Mouse (Mus musculus) cerebellum, postnatal 10 days (tissue): ENCODE measurements around the gene Icmt.

Experiments
- DNase-seq, 2 experiments: peaks; one replicate each; pipeline ENCODE4 v3.0.0; 2021; ENCODE audit warnings: mixed read lengths in 2 of 2

Icmt gene

GRCm38 (mm10) chr4:152296874-152297861, at the start of gene Icmt:
Gene Icmt (plus strand): TSS chr4:152297227.
- DNase-seq: peak; percentile 100

GRCm38 (mm10) chr4:152250615-152251014, 46.4 kb upstream of the Icmt start:
- no peak for DNase-seq

GRCm38 (mm10) chr4:152253183-152253759, 43.8 kb upstream of the Icmt start:
- peak in 1 of 2 experiments; percentile 7 for DNase-seq

- DNase-seq: peak; percentile 77 to 83
Observed at GRCm38 (mm10) chr4:152257070-152257469, 40.0 kb upstream of the Icmt start.

GRCm38 (mm10) chr4:152260451-152260850, 36.6 kb upstream of the Icmt start:
- DNase-seq: no peak

DNA sequence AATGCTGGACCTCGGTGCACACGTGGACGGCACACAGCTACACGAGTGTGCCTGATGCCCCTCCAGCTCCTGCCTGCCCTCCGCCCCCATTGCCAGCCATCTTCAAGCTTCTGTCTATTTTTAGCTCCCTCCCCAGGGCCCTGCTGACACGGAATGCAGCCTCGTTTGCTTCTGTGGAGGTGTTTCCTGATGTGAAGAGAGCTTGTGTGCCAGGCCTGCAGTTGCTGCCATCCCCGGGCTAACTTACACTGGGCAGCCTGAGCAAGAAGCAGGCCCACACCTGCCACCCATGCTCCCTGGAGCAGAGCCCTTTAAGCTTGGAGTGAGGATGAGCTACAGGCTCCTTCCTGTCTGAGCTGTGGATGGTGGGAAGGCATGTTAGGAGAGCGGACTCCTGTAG, 34.8 kb upstream of the Icmt start:
- DNase-seq: peak in 1 of 2 experiments; percentile 28

GRCm38 (mm10) chr4:152263089-152263488, 33.9 kb upstream of the Icmt start:
- no peak for DNase-seq

DNA sequence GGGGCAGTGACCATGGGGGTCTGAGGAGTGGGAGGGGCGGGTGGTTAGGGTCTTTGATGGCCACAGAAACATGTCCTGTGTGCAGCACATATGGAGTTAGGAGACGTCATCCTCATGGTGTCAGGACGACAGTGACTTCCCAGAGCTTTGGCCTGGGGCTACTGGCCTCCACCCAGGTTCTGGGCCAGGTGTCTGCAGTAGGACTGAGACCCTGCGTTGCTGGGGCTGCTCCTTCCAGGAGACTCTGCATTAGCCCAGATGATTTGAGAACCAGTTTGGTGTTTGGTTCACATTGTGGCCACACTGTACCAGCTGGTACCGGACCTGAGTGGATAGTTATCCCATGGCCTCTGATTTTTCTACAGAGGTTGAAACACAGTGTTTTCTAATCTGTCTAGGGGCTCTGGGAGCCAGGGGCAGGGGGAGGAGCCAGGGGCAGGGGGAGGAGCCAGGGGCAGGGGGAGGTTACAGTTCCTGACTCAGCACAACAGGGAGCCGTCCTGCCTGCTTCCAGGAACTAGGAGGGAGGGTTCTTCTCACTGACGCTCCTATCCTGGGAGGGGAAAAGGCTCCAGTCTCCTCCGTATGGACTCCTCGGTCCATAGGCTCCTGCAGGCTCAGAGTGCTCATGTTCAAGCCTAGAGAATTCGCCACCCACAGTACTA, 33.4 kb upstream of the Icmt start:
- DNase-seq: peak; percentile 42 to 48

- DNase-seq: peak; percentile 47 to 64
Observed at GRCm38 (mm10) chr4:152264177-152264530, 32.9 kb upstream of the Icmt start.

DNA sequence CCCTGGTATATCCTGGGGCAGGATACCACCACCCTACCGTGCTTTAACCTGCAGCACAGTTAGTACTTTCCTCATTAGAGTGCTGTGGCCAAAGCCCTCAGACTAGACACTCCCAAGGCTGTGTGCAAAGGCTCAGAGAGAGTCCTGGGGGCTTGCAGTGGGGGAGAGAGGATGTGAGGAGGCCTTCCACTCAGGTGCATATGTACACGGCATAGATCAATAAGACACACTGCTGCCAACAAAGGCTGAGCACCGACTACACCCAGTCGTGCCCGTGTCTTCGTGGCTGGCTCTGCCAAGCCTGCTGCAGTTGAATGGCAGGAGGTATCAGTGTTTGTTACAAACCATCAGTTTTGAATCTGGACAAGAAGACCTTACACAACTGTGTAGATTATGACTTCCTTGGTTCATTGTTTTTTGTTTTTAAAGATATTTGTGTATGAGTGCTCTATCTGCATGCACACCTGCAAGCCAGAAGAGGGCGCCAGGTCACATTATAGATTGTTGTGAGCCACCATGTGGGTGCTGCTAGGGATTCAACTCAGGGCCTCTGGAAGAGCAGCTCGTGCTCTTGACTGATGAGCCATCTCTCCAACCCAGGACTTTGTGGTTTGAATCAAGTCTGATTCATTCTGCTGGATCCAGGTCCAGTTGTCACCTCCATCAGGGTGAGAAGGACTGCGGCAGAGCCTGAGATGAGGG, 32.0 kb upstream of the Icmt start:
- peak; percentile 51 to 58 for DNase-seq

DNA sequence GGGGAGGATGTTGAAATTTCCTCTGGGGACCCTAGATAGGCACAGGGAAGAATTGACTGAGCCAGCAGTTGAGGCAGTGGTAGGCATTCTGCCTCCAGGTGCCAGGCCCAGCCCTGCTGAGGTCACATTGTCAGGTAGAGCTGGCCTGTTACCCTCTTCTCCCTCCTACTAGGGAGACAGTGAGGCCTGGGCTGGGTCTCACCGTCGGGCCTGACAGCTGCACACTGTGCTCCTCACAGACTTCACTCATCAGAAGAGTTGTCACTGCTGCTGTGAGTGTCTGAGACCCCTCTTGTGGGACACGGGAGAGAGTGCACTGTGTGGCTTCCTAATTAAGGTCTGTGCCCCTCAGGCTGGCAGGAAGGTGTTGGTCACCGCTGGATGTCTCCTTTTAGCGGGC, 31.2 kb upstream of the Icmt start:
- DNase-seq: no peak

DNA sequence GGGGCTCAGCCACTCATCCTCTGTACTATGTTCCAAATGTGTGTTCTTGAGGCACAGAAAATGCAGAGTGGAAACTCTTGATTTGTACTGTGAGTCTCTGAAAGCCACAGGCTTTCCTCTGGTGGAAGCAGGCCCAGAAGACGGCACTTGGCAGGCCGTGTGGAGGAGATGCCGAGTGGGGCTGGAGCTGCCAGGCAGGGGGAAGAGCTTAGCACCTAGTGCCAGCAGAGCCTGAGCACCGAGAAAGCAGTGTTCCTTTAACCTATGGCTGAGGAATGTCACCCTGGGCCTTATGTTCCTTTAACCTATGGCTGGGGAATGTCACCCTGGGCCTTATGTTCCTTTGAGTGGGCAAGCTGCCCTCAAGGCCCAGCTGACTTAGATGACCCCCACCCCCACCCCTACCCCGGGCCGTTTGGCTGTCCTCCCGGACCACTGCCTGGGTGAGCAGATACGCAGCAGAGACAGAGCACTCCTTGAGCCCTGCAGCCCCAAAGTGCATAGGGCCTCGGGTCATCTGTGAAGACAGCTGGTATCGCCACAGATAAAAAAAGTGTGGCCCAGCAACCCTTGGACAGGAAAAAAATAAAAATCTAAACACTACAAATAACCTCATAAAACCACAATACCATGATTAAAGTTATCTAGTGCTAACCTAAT, 30.7 kb upstream of the Icmt start:
- DNase-seq: peak; percentile 86 to 92

- DNase-seq: peak; percentile 83 to 91
Observed at GRCm38 (mm10) chr4:152267748-152268369, 29.2 kb upstream of the Icmt start.

GRCm38 (mm10) chr4:152269967-152270366, 27.1 kb upstream of the Icmt start:
- DNase-seq: no peak

GRCm38 (mm10) chr4:152270599-152270998, 26.4 kb upstream of the Icmt start:
- peak; percentile 51 to 67 for DNase-seq

DNA sequence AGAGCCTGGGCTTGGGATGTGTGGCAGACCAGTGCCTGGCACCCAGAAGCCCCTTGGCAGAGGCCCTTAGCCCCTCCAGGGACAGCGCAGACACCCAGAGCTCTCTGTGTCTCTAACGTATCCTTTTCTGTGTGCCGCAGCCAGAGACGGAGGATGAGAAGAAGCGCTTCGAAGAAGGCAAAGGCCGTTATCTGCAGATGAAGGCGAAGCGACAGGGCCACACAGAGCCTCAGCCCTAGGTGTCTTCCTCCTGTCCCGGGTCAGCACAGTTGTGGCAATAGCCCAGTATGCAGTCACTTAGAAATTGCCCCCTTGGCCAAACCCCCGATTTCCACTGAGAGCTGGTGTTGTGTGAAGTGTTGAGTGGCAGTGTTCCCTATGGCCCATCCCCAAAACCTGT, 25.7 kb upstream of the Icmt start:
- no peak for DNase-seq

- DNase-seq: no peak
Observed at GRCm38 (mm10) chr4:152272006-152272405, 25.0 kb upstream of the Icmt start.

DNA sequence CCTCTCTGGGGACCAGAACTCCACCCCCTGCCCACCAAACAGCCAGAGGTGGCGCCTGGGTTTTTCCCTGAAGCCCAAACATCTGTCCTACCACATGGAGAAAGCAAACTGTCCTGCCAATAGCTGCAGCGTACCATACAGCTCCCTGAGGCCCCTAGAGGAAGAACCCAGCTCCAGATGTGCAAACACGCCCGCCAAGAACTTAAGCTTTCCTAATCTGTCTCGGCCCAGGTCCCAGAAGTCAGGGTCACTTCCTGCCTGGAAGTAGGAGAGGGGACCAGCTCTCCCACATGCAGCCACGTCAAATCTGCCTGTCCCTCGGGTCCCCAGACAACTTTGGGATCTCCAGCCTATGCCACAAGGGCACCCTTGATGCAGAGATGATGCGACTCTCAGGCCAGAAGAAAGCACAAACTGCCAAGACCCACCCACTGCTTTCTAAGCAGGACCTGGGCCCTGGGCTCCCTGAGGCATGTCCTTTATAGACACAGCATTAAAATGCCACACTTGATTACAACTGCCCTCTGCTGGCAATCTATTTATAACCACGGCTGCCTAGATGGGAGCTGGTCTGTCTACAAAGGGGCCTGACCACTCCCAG, 24.5 kb upstream of the Icmt start:
- peak; percentile 63 to 67 for DNase-seq

DNA sequence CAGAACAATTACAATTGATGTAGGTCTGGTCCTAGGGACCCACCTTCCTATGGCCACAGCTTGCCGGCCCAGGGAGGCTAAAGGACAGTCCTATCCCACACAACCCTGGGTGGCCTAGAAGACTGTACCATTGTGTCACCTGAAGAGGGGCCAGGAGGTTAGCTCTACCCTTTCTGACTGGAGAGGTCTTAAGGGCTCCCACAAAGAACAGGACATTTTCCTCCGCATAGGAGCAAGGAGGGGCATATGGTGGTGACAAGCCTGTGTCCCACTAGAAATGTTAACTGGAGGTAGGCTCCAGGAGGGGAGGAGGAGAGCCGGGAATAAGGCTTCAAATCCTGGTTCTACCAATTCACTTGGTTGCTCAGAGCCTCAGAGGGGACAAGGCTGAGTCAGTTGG, 23.8 kb upstream of the Icmt start:
- DNase-seq: no peak

DNA sequence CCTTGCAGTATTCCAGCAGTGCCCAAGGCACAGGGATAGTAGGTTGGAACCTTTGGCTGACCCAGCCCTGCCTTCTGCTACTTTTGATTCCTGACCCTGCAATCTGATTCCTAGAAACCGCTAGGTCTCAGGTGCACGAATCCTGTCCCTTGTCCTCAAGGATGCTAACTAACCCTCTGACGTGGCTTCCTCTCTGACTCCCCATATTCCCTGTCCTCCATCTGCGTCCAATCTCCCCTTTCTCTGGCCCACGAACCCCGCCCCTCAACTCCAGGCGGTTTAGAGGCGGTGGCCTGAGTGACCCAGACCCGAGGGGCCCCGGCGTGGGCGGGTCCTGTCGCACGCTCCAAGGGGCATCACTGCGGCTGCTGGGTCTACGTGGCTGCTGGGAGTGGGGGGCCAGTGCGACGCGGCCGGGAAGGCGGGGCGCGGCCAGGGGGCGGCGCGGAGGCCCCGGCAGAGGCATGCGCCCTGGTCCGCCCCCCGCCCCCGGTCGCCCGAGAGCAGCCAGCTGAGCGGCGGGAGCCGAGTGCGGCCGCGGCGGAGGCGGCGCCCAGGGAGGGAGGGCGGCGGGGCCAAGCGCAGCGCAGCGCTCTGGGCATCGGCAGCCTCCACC, 23.3 kb upstream of the Icmt start, which contains the start of gene Gpr153:
TSS of gene Gpr153 (plus strand) at position 612 of the 616 bp plus-strand sequence.
- peak; percentile 44 to 67 for DNase-seq

- peak; percentile 39 to 42 for DNase-seq
Observed at GRCm38 (mm10) chr4:152274681-152275131, 22.3 kb upstream of the Icmt start.
